Mouse (Mus musculus): ENCODE results near the gene Gm21663. TPM values are rescaled to one million over a fixed set of nuclear protein-coding genes. Genes with fewer than 3 reads are reported as not detected.

Gene Gm21663
- polyA plus RNA-seq, 1 experiment = not detected

DNA sequence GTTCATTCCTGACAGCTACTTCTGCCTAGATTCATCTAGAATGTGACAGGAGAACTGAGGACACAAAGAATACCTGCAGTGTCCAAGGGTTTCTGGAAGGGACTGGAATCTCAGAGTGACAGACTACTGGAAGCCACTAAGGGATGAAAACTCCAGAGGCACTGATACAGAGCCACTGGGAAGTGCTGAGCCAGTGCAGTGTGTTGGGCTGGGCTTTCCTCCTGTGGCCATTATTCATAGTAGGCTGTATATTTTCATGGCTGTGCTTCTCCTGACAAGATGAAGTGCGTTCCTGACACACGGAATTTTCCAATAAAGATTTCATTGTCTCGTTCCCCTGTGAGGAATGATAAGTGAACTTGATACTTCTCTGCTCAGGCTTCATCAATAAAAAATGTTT lies 55.5 kb downstream of the Gm21663 start:
- no peaks in the 10 kb centered on the region for H3K79me2 ChIP-seq (ENCODE audit: control insufficient read depth, insufficient read depth)

More for the DNA sequence above, 55.5 kb downstream of the Gm21663 start:
- TF ChIP-seq USF1 (IDR thresholded peaks at IDR 0.05; ENCODE audit: low read depth) = no peak
- no peak for TF ChIP-seq CEBPB (IDR thresholded peaks at IDR 0.05; ENCODE audit: insufficient read depth, poor library complexity, severe bottlenecking)
- no peak for TF ChIP-seq TCF3 (IDR thresholded peaks at IDR 0.05; ENCODE audit: insufficient read length, low read depth)
- TF ChIP-seq MYOD1 (IDR thresholded peaks at IDR 0.05; ENCODE audit: control insufficient read depth in 1 of 3, insufficient read length in 2 of 3, low read depth in 2 of 3) = no peak
- no peak for TF ChIP-seq TCF12 (IDR thresholded peaks at IDR 0.05; ENCODE audit: insufficient read depth, poor library complexity, severe bottlenecking)
- no peak for TF ChIP-seq POLR2A (IDR thresholded peaks at IDR 0.05; ENCODE audit: insufficient read length, low read depth)
- TF ChIP-seq SRF (IDR thresholded peaks at IDR 0.05; ENCODE audit: control insufficient read depth, insufficient read length, low read depth) = no peak
- no peak for TF ChIP-seq MAX (IDR thresholded peaks at IDR 0.05; ENCODE audit: low read depth)
- no peak for TF ChIP-seq MYOG (IDR thresholded peaks at IDR 0.05; ENCODE audit: control insufficient read depth in 1 of 3, insufficient read depth in 1 of 3, insufficient read length in 2 of 3, low read depth in 2 of 3)
- no peak for TF ChIP-seq E2F4 (IDR thresholded peaks at IDR 0.05; ENCODE audit: insufficient read depth)
- no peak overlapping the region for H3K4me2 ChIP-seq (ENCODE audit: low read depth)
- no peaks in the 10 kb centered on the region for H3K27me3 ChIP-seq (ENCODE audit: control insufficient read depth, insufficient read depth, insufficient read length)
- H3ac ChIP-seq (ENCODE audit: control insufficient read depth, insufficient read length) = no peak overlapping the region
- H3K4me3 ChIP-seq = no peak overlapping the region
- no peaks in the 10 kb centered on the region for H3K36me3 ChIP-seq (ENCODE audit: control insufficient read depth, insufficient read depth)

Other genes starting within 250 kb of the Gm21663 start
- gene Xrcc2, start 236.6 kb downstream of the Gm21663 start, polyA plus RNA-seq (2012; fragmentation: generic; extraction: Trizol) = 3.0 TPM
- 0.40 TPM for gene Actr3b, start 182.4 kb downstream of the Gm21663 start, polyA plus RNA-seq (2012; fragmentation: generic; extraction: Trizol)
- not detected for gene Gm21671, start 12.0 kb upstream of the Gm21663 start, polyA plus RNA-seq (2012; fragmentation: generic; extraction: Trizol)
- not detected for gene Gm21680, start 30.3 kb upstream of the Gm21663 start, polyA plus RNA-seq (2012; fragmentation: generic; extraction: Trizol)
- not detected for gene Gm21698, start 46.3 kb upstream of the Gm21663 start, polyA plus RNA-seq (2012; fragmentation: generic; extraction: Trizol)
- gene Gm1979, start 62.4 kb upstream of the Gm21663 start, polyA plus RNA-seq (2012; fragmentation: generic; extraction: Trizol) = not detected
- gene Gm5862, start 80.5 kb upstream of the Gm21663 start, polyA plus RNA-seq (2012; fragmentation: generic; extraction: Trizol) = not detected
- not detected for gene Speer4a, start 97.2 kb upstream of the Gm21663 start, polyA plus RNA-seq (2012; fragmentation: generic; extraction: Trizol)
- not detected for gene Gm7347, start 116.2 kb upstream of the Gm21663 start, polyA plus RNA-seq (2012; fragmentation: generic; extraction: Trizol)
- not detected for gene Gm10471, start 146.9 kb upstream of the Gm21663 start, polyA plus RNA-seq (2012; fragmentation: generic; extraction: Trizol)
- not detected for gene 5031410I06Rik, start 163.0 kb upstream of the Gm21663 start, polyA plus RNA-seq (2012; fragmentation: generic; extraction: Trizol)
- not detected for gene Gm10220, start 179.0 kb upstream of the Gm21663 start, polyA plus RNA-seq (2012; fragmentation: generic; extraction: Trizol)